15 mouse cellular contexts compared by ENCODE assay signal in the genomic region with DNA sequence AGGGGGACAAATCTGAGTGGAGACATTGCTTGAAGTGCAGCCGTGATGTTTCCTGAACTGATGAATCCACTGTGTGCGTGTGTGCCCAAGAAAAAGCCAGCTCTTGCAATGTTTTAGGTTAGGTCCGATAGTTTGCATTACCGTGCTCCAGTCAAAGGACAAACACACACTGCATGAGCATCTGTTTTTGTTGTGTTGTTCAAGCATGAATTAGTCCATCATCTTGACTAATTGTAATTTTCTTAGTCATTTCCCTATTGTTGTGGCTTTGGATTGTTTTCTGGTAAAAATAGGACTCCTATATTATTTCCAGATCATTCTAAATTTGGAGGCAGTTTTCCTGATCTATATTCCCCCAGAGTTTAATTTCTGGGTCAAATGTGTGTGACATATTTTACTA.
"Had no signal": no experiment of that assay in that cellular context is flagged by ENCODE, and none has a peak within 500 bp of the region (broad histone marks: within the 10 kb centered on the region; RNA-seq: fewer than 3 reads in every experiment).

No protein-coding gene starts in this region.

- ATAC-seq: midbrain, embryonic 16.5 days had no signal

- H3K27me3 ChIP-seq: midbrain, embryonic 12.5 days; neural tube, embryonic 12.5 days; stomach, embryonic 15.5 days had no signal

- H3K4me2 ChIP-seq: lung, embryonic 14.5 days; midbrain, embryonic 12.5 days; neural tube, embryonic 12.5 days; stomach, embryonic 15.5 days had no signal

- H3K9ac ChIP-seq: lung, embryonic 14.5 days; midbrain, embryonic 12.5 days; neural tube, embryonic 12.5 days; stomach, embryonic 15.5 days had no signal

- H3K36me3 ChIP-seq: midbrain, embryonic 10.5 days; midbrain, embryonic 12.5 days; neural tube, embryonic 12.5 days; stomach, embryonic 15.5 days had no signal

- H3K4me1 ChIP-seq: midbrain, embryonic 10.5 days; midbrain, embryonic 12.5 days; neural tube, embryonic 12.5 days; stomach, embryonic 15.5 days had no signal

- H3K27ac ChIP-seq: midbrain, embryonic 10.5 days; midbrain, embryonic 12.5 days; neural tube, embryonic 12.5 days; stomach, embryonic 15.5 days; stomach, postnatal 0 days had no signal

- H3K9me3 ChIP-seq: midbrain, embryonic 10.5 days; midbrain, embryonic 12.5 days; neural tube, embryonic 12.5 days; stomach, embryonic 15.5 days had no signal

- H3K4me3 ChIP-seq: midbrain, embryonic 10.5 days; midbrain, embryonic 12.5 days; neural tube, embryonic 12.5 days; stomach, embryonic 15.5 days had no signal

- DNase-seq: lung, adult 18-20 months; lung, embryonic 14.5 days; lung, postnatal 10 days; lung, postnatal 4 days; midbrain, embryonic 14.5 days; right cerebral cortex, postnatal 14 days; thymus, adult 2 months; thymus, postnatal 25 days; thymus, postnatal 4 days had no signal
